Mouse (Mus musculus): Measurements from ENCODE around the gene Efna3. TPM values are rescaled to one million over a fixed set of nuclear protein-coding genes. Genes with fewer than 3 reads are reported as not detected.

Gene Efna3
- polyA plus RNA-seq, 1 experiment from 2014 or later, result 1.3 TPM

DNA sequence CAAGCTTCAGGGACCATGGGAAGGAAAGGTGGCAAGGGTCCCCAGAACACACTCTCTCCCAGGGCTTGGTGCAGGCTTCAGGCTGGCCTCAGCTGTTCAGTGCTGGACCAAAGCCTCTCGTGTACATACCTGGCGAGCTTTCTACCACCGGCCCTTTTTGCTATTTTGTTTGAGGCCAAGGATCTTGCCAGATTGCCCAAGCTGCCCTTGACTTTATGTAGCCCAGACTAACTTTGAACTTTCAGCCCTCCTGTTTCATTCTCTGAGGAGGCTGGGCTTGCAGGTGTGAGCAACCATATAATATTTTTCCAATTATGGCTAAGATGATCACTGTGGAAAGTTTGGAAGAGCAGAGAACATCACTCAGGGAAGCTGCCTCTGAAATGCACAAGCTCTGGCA is 38.5 kb downstream of the Efna3 start:
- Histone ChIP-seq H3K4me2 (no peak overlapping the region), H3K4me3 (no peak overlapping the region), H3K27me3 (replicated peaks) (no peaks in the 10 kb centered on the region), H3K9ac (no peak overlapping the region), H3K4me1 (replicated peaks) (peaks cover 31% of the 10 kb centered on the region; the same call in 1 of the 2 replicates), H3K9me3 (replicated peaks) (no peaks in the 10 kb centered on the region), H3K27ac (ENCODE audit: poor library complexity, severe bottlenecking) (no peak overlapping the region), H3K36me3 (no peaks in the 10 kb centered on the region)
- ATAC-seq (ENCODE audit: insufficient number of reproducible peaks, low FRiP score), result no peak
- 84% methylated on average over 3 of the region's 3 CpGs for WGBS

DNA sequence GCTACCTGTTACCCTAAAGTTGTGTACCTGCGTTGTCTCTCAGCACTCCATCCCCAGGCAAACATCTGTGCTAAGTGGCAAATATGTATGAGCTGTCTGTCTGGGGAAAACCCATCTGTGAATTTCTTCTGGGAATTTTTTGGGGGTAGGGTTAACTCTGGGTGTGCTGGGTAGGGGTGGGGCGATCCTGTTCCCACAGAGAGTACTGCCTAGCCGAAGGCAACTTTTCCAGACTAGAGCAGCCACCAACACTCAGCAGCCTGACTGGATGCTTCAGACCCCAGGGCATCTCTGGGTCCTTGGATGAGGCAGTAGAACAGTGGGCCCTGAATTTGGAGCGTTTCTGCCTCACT is 40.5 kb downstream of the Efna3 start:
- no peak for ATAC-seq (ENCODE audit: insufficient number of reproducible peaks, low FRiP score)
- H3K4me3 ChIP-seq, result no peak overlapping the region
- peaks cover 32% of the 10 kb centered on the region for H3K4me1 ChIP-seq (replicated peaks)
- no peak overlapping the region for H3K9ac ChIP-seq
- H3K9me3 ChIP-seq (replicated peaks), result no peaks in the 10 kb centered on the region
- 21% methylated on average over 4 of the region's 4 CpGs for WGBS
- H3K36me3 ChIP-seq, result no peaks in the 10 kb centered on the region
- no peak overlapping the region for H3K27ac ChIP-seq (ENCODE audit: poor library complexity, severe bottlenecking)
- H3K4me2 ChIP-seq, result 0 out of 2 replicates have a peak overlapping the region, but pooled peaks have one; percentile 93
- no peaks in the 10 kb centered on the region for H3K27me3 ChIP-seq (replicated peaks)

DNA sequence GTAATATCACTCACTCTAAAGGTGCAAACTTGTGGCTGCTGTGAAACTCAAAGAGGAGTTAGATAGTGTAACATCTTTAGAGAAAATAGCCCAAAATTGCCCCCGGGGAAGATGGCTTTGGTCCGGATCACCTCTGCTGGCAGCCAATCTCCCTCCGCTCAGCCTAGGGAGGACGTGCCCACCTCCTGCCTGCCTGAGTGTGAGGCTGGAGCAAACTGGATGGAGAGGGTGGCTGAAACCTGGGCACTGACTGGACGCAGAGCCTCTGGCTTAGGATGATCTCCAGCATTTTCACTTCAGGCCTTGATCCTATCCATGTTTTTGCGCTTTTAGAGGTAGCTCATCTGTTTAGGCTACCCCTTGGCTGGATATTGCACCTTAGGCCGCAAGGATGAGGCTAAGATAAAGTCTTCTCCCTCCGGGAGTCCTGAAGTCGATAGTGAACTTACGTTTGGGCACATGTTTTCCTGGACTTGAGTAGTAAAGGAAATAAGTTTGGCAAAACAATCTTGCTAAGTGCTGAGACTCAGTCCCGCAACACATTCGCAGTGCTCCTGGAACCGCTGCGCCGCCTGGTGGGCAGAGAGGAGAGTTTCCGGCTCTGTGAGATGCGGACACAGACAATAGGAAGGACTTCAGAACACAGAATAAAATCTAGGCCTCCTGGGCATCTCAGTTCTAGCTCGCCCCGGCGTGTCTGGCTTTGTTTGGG is 41.0 kb downstream of the Efna3 start:
- Histone ChIP-seq H3K27ac (ENCODE audit: poor library complexity, severe bottlenecking) (no peak overlapping the region), H3K36me3 (no peaks in the 10 kb centered on the region), H3K27me3 (replicated peaks) (no peaks in the 10 kb centered on the region), H3K4me3 (peak overlapping the region; percentile 64), H3K4me2 (peak overlapping the region; percentile 93), H3K9ac (peak overlapping the region; percentile 87; the same call in 1 of the 2 replicates), H3K4me1 (replicated peaks) (peaks cover 37% of the 10 kb centered on the region), H3K9me3 (replicated peaks) (no peaks in the 10 kb centered on the region)
- 11% methylated on average over 20 of the region's 20 CpGs for WGBS
- ATAC-seq (ENCODE audit: insufficient number of reproducible peaks, low FRiP score), result no peak

DNA sequence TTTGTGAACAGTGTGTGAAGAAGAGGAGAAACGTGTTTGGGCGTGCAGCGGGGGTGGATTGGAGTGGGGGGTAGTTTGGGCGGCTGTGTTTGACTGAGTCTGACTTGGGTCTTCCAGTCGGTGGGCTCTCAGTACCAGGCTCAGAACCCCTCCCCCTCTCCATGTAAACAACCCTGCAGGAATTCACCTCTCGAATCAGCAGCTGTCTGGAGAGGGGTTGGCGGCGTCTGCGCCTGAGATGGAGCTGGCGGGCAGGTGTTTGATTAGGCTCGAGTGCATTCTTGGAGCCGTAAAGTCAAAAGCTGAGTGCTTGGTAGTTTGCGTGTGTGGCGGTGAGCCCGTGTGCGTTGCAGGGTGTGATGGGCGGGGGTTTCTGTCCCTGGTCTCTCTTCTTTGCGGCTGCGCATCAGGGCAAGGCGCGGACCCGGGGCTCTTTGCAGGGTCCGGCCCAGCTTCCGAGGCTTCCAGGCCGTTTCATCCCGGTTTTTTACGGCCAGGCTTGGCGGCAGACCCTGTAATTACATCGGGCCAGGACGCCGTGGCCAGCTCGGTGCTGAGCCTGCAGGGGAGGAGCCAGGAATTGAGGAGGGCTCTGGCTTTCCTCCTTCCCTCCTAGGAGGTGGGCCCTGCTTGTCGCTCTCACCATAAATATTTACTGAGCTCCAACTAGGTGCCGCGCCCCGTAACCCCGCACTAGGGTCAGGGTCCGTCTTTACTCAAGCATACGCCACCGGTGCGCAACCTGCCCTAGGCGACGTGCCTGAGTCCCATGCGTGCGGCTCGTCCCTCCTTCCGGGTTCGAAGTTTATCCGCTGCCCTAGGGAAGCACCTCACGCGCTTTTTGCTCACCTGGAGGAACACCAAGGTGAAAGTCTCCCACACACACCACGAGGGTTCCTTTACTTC is 41.9 kb downstream of the Efna3 start, which contains the start of gene Efna1:
TSS of gene Efna1 (minus strand) at position 537 of the 906 bp plus-strand sequence.
- Histone ChIP-seq H3K36me3 (peaks cover 4% of the 10 kb centered on the region), H3K27ac (ENCODE audit: poor library complexity, severe bottlenecking) (peak within 1 kb of the TSS; percentile 91), H3K4me2 (peak within 1 kb of the TSS; percentile 93), H3K4me3 (peak within 1 kb of the TSS; percentile 64), H3K9ac (peak within 1 kb of the TSS; percentile 87), H3K4me1 (replicated peaks) (peaks cover 44% of the 10 kb centered on the region), H3K27me3 (replicated peaks) (no peaks in the 10 kb centered on the region), H3K9me3 (replicated peaks) (no peaks in the 10 kb centered on the region)
- no peak for ATAC-seq (ENCODE audit: insufficient number of reproducible peaks, low FRiP score)
- WGBS, result under 1% methylated on average over 52 of the region's 52 CpGs

DNA sequence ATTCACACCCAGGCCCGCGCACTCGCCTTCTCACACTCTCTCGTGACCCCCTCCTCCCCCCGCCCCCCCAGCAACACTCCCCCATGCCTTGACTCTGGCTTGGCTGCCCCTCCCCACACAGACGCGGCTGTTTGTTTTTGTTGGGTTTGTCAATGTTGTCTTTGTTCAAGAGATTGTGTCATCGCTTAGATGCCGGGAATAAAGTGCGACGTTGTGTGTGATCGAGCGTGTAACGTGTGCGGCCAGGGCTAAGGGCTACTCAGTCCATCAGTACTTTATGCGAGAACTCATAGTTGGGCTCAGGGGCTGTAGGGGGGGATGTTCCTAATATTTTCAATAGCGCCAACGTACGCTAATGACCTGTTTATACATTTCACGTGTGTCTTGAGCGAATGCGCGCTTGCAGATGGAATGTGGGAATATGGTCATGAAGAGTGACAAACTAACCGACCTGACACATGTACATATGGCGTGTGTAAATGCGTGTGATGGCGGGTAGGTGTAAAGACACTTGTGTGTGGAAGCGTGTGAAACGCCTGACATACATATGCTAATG is 42.6 kb downstream of the Efna3 start:
- H3K27me3 ChIP-seq (replicated peaks), result no peaks in the 10 kb centered on the region
- H3K4me1 ChIP-seq (replicated peaks), result peaks cover 44% of the 10 kb centered on the region
- ATAC-seq (ENCODE audit: insufficient number of reproducible peaks, low FRiP score), result 0 out of 2 replicates have a peak, but pooled peaks have one; percentile 2
- H3K9ac ChIP-seq, result peak overlapping the region; percentile 87
- WGBS, result under 1% methylated on average over 29 of the region's 29 CpGs
- H3K27ac ChIP-seq (ENCODE audit: poor library complexity, severe bottlenecking), result peak overlapping the region; percentile 91
- H3K36me3 ChIP-seq, result peaks cover 12% of the 10 kb centered on the region
- H3K4me2 ChIP-seq, result peak overlapping the region; percentile 93
- H3K4me3 ChIP-seq, result peak overlapping the region; percentile 64
- no peaks in the 10 kb centered on the region for H3K9me3 ChIP-seq (replicated peaks)

DNA sequence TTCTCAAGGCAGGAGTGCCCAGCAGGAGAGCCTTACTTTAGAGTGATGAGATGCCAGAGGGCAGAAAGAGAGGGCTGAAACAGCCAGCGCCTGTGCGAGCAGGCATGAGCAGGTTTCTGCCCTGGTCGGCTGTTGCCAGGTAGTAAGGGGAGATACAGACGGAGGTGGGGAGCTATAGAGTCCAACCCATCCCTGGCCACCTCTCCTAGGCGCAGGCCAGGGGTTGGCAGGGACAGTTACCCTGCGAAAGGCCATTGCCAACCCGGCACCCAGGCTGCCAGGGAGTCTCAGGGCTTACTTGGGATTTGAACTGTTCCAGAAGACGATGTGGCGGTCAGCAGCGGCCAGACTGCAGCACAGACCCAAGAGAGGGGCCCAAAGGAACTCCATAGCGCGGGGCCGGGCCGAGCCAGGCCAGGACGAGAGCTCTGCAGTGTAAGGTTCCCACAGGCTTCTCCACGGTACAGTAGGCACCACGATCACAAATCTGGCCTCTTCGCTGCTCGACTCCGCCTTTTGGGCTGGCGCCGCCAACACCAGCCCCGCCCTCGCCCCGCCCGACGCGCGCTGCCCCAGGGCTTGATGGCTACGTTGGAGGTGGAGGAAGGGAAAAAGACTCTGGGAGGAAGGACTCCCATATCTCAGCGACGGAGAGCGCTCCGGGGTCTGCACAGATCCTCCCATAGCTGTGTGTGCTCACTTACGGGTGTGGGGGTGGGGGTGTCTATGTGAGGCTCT is 43.4 kb downstream of the Efna3 start:
- Histone ChIP-seq H3K4me2 (peak overlapping the region; percentile 93), H3K9me3 (replicated peaks) (no peaks in the 10 kb centered on the region), H3K4me1 (replicated peaks) (peaks cover 44% of the 10 kb centered on the region), H3K27ac (ENCODE audit: poor library complexity, severe bottlenecking) (peak overlapping the region; percentile 91), H3K36me3 (peaks cover 17% of the 10 kb centered on the region), H3K4me3 (peak overlapping the region; percentile 64), H3K9ac (peak overlapping the region; percentile 87), H3K27me3 (replicated peaks) (no peaks in the 10 kb centered on the region)
- ATAC-seq (ENCODE audit: insufficient number of reproducible peaks, low FRiP score), result peak; percentile 80
- under 1% methylated on average over 35 of the region's 35 CpGs for WGBS

DNA sequence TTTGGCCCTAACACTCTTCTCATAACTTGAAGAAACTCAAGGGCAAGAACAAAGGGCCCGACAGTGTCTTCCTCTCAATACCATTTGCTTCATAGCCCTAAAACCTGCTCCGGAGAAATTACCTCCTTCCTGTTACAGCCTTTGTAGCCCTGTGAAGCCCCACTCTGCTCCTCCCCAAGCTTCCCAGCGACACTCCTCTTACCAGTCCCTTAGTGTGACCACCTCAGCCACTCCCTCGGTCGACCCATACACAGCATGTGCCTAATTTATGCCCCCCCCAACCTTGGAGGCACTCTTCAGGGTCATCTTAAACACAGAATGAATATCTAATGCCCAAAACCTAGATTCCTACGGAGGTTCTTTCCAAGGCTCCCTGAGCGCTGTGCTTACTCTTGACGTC is 44.1 kb downstream of the Efna3 start:
- WGBS, result 10% methylated on average over 8 of the region's 8 CpGs
- peaks cover 44% of the 10 kb centered on the region for H3K4me1 ChIP-seq (replicated peaks)
- H3K9ac ChIP-seq, result peak overlapping the region; percentile 87

DNA sequence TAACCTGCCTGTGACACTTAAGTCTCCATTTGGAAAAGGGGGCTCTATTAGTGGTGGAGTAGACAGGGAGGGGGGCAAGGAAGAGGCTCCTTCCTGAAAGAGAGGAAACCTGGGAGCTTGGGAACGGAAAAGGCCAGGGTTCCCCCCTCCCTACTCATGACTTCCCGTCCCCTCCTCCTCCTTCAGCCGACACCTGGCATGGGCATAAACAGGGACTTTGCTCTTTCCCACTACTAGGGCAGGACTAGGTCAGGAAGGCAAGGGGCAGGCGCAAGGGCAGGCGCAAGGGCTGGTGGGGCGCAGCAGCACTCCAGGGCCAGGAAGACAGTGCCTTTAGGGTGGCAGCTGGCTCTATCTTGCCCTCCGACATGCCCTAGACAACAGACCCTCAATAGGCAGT is 44.7 kb downstream of the Efna3 start:
- H3K27me3 ChIP-seq (replicated peaks), result no peaks in the 10 kb centered on the region
- peak overlapping the region; percentile 64 for H3K4me3 ChIP-seq
- peaks cover 44% of the 10 kb centered on the region for H3K4me1 ChIP-seq (replicated peaks)
- peak overlapping the region; percentile 93 for H3K4me2 ChIP-seq
- 31% methylated on average over 7 of the region's 7 CpGs for WGBS
- H3K27ac ChIP-seq (ENCODE audit: poor library complexity, severe bottlenecking), result peak overlapping the region; percentile 91
- no peaks in the 10 kb centered on the region for H3K9me3 ChIP-seq (replicated peaks)
- H3K9ac ChIP-seq, result peak overlapping the region; percentile 87
- H3K36me3 ChIP-seq, result peaks cover 21% of the 10 kb centered on the region
- ATAC-seq (ENCODE audit: insufficient number of reproducible peaks, low FRiP score), result peak; percentile 46

More for the DNA sequence above, 44.1 kb downstream of the Efna3 start:
- Histone ChIP-seq H3K9me3 (replicated peaks) (no peaks in the 10 kb centered on the region), H3K4me3 (peak overlapping the region; percentile 64), H3K27ac (ENCODE audit: poor library complexity, severe bottlenecking) (peak overlapping the region; percentile 91), H3K36me3 (peaks cover 21% of the 10 kb centered on the region), H3K4me2 (peak overlapping the region; percentile 93), H3K27me3 (replicated peaks) (no peaks in the 10 kb centered on the region)
- ATAC-seq (ENCODE audit: insufficient number of reproducible peaks, low FRiP score), result no peak

DNA sequence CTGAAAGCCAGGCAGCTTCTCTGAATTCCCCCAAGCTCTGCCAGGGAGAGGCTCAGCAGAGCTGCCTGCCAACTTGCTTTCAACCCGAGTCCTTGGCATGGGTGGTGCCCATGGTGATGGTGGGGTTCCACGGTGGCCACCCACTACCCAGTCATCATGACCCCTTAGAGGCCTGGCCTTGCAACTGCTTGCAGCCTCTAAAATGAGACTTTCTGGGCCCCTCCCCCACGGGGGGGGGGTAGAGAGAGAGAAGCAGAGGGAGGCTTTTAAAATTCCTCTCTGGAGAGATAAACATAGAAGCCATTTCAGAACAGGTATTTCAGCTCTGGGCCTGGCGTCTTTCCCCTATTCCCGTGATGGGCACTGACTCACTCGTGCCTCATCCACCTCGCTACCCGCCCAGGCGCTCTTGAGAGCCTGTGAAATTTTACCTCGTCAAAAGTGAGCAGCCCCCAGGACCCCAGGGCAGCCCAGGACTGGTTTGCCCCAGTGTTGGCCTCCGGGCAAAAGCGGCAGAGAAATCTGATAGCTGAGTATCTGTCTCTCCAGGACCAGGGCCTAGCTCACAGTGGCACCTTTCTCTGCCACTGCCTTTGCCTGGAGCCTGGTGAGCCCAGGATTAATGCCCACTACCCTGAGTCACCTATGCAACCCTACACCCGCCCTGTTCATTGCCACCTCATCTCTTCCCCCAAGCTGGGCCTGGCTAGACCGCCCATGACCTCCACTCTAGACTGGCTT is 45.3 kb downstream of the Efna3 start:
- peak overlapping the region; percentile 87 for H3K9ac ChIP-seq
- peaks cover 44% of the 10 kb centered on the region for H3K4me1 ChIP-seq (replicated peaks)
- H3K27me3 ChIP-seq (replicated peaks), result no peaks in the 10 kb centered on the region
- peak overlapping the region; percentile 91 for H3K27ac ChIP-seq (ENCODE audit: poor library complexity, severe bottlenecking)
- no peak; the same call in 1 of the 2 replicates for ATAC-seq (ENCODE audit: insufficient number of reproducible peaks, low FRiP score)
- H3K36me3 ChIP-seq, result peaks cover 25% of the 10 kb centered on the region
- H3K4me3 ChIP-seq, result peak overlapping the region; percentile 64
- peak overlapping the region; percentile 93 for H3K4me2 ChIP-seq
- WGBS, result 16% methylated on average over 14 of the region's 14 CpGs
- no peaks in the 10 kb centered on the region for H3K9me3 ChIP-seq (replicated peaks)

DNA sequence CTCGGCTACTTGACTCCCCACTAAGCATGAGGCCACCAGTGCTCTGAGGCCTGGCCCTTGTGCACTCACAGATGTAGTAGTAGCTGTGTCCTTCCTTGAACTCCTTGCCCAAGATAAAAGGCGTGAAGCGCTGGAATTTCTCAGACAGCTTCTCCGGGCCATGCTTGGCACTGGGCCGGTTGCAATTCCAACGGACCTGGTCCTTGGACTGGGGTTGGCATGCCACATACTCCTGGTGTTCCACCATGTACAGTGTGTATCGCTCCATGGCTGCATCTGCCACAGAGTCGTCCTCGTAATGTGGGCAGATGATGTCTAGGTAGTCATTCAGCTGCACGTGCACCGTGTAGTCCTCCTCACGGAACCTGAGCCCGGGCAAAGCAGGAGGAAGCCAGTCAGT is 46.7 kb downstream of the Efna3 start:
- Histone ChIP-seq H3K36me3 (peaks cover 37% of the 10 kb centered on the region), H3K27me3 (replicated peaks) (no peaks in the 10 kb centered on the region), H3K9ac (no peak overlapping the region), H3K27ac (ENCODE audit: poor library complexity, severe bottlenecking) (no peak overlapping the region), H3K4me1 (replicated peaks) (peaks cover 44% of the 10 kb centered on the region), H3K9me3 (replicated peaks) (no peaks in the 10 kb centered on the region), H3K4me2 (peak overlapping the region; percentile 93; the same call in 1 of the 2 replicates), H3K4me3 (no peak overlapping the region)
- WGBS, result 86% methylated on average over 13 of the region's 13 CpGs
- no peak for ATAC-seq (ENCODE audit: insufficient number of reproducible peaks, low FRiP score)

Measured in heart, embryonic 12.5 days (tissue).